Mouse (Mus musculus) T-helper 2 cell (primary cell): ENCODE data around the gene Htr5b.

Experiments
- in situ Hi-C: fragments of 300-600 bp; cut with MboI, MseI; formaldehyde crosslinking; loops from one replicate; pipeline ENCODE4 v1.15.1; 2025; ENCODE audit warnings: high pct_unique_total_duplicates

Gene Htr5b

DNA sequence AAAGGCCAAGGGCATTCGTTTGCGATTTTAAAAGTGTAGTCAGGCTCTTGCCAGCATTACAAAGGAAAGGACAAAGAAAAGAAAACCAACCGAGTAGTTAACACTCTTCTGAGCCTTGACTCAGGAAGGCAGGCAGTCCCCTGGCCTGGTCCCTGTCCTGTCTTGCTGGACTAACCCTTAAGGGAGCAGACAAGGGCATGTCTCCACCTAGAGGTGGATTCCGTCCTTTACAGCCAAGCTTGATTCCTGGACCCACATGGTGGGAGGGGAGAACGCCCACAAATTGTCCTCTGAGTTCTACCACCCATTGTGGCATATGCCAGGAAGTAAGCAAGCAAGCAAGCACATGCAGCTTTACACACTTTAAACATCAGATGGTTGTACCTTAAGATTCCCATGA, 38.0 kb downstream of the Htr5b start:
- in situ Hi-C loops: no loop called here

DNA sequence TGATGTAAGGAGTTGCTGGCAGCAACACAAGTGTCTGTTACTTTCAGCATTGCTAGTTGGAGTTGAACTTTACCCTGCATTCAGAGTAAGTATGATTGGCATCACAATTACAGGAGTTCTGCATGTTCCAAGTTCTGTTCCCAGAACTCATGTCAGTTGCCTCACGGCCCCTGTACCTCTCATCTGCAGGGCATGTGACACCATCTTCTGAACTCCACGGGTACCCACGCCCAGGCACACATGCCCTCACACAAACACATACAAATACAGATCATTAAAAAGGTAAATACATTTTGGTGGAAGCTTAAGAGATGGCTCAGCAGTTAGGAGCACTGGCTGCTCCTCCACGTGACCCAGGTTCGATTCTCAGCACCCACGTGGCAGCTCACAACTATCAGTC, 41.5 kb downstream of the Htr5b start:
- in situ Hi-C loops: no loop called here

DNA sequence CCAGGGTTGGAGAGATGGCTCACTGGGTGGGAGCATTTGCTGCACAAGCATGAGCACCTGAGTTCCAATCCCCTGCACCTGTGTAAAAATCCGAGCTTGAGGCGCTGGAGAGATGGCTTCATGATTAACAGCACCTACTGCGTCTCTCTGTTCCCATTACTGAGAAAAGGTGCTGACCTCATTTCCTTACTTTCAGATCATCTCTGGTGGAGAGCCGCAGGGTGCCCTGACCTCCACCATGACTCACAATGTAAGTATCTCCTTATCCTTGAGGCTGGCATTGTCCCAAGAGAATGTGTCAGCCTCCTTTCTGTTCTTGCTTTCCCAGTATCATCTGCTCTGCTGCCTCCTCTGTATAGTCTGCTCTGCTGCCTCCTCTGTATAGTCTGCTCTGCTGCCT, 45.2 kb downstream of the Htr5b start:
- in situ Hi-C loops: no loop called here

DNA sequence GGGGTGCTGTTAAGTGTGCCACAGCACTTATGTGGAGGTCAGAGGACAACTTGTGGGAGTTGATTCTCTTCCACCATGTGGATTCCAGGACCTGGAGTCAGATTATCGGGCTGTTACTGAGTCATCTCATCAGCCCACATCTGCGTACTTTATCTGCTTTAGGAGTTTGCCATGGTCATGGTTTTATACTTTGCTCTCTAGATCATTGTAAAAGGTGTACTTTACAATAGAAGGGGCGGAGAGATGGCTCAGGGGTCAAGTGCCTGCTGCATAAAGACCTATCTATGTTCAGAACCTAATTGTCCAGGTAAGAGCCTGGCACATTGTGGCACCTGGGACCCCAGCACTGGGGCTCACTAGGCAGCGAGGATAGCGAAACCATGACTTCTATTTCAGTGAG, 48.9 kb downstream of the Htr5b start:
- in situ Hi-C loops: no loop called here

DNA sequence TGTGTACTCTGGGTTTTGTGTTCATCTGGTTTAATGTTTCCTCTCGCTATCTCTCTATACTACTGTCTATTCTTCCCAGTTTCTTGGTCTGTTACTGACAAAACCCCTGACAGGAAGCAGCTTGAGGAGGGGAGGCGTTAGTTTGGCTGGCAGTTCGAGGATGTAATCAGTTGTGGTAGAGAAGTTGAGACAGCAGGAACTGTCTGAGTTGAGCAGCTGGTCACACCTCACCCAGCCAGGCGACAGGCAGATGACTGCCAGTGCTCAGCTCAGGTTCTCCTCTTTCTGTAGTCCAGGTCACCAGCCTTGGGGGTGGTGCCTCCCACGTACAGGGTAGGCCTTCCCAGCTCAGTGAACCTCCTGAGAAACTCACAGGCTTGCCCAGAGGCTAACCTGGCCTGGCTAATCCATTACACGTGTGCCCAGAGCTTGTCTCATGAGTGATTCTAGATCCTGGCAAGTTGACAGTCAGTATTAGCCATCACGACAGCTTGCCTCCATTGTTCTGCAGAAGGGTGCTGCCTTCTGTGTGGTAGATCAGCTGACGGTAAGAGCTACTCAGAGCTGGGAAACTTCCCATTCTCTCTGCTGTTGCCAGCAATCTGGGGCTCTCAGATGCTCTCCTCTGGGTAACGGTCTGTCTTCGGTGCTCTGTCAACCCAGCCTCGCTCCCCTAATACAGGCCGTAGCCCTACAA, 49.8 kb downstream of the Htr5b start:
- in situ Hi-C loops: no loop called here

DNA sequence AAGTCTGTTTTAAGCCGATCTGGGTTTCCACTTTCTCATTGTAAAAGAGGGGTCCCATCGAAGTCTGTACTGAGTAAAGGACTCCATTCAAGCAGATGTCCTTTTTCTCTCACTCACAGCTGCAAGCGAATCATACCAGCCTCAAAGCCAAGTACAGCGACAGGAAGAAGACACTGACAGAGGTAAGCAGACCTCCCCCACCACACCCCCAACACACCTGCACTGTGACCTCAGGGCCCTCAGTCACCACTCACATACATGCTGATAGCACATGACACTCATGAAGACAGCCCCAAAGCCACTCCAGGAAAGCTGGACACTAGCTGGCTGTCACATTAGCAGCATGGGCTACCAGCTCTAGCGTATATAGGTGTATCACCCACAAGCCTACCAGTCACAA, 50.5 kb downstream of the Htr5b start:
- in situ Hi-C loops: no loop called here

DNA sequence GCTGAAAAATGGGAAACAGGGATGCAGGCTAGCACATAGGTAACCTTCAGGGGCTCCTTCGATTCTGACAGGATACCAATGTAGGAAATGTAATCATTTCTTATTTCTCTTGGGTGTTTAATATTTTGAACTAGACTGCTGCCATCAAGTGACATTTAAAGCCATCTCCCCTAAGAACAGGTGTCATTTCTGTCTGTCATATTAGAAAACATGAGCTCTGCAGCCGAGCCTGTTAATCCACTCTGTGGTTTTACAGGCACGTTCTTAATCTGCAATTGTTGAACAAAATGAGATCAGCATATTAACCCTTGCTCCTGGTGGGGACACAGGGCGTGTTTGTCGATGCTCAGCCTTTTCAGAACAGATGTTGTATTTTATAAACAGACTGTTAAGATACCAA, 56.8 kb downstream of the Htr5b start:
- in situ Hi-C loops: no loop called here

DNA sequence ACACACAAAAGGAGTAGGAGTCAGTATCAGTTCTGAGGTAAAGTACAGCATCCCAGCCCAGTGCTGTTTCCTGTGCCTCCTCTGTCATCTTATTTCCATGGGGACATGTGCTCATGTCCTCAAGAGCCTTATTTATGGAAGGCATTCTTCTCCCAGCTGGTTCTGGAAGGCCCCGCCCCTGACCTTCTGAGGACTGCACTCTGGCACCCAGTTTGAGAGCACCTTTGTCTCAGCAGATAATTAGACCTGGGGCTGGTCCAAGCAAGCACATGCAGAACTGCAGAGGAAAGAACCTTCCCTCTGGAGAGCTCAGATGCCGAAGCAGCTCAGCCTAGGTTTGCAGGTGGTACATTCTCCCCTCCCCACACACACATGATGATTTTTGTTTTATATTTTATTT, 60.0 kb downstream of the Htr5b start:
- in situ Hi-C loops: no loop called here

DNA sequence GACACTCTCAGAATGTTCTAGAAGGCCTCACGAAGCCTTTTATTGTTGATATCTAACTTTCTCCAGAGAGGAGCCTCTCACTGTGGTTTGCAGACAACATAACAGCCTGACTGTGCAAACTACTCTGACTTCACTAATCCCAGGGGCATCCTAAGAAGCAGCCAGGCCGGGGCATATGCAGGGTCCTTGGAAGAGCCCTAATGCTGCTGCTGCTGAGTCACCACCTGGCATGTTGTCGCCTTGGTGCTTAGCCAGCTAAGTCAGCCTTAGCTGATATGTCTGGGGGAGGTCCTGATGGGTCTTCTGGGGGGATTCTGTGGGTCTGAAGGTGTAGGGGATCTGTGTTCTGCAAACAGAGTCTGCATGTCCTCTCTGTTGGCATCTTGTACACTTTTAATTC, 62.0 kb downstream of the Htr5b start:
- in situ Hi-C loops: no loop called here

DNA sequence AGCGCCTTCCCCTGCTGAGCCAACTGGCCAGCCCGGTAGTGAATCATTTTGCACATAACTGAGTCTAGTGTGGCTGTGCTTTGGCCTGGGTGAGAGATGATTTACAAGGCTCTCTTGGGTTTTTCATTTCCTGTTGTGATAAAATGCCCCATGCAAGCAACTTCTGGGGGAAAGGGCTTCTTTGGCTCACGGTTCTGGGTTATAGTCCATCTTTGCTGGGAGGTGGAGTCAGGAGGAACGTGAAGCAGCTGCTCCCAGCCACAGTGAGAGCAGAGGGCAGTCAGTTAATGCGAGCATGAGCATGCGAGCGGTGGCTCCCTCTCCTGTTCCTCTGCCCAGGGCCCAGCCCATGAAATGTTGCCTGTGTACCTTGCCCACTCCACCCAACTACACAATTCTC, 64.5 kb downstream of the Htr5b start:
- in situ Hi-C loops: no loop called here

DNA sequence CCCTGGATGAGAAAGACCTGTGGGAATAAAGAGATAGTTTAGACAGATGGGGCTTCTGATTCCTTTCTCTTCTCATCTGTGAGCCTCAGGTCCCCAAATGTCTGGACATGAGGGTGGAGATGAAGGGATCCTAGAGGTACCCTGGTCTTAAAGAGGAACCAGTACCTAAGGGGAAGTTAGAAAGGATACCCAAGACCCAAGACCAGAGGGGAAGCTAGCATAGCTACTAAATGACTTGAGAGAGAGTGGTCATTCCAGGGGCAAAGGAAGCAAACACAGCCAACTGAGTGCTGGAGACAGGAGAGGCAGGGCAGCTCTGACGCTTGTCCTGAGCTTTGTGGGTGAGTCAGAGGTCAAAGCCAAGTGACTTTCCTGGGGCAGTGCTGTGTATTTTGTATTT, 65.6 kb downstream of the Htr5b start:
- in situ Hi-C loops: no loop called here

DNA sequence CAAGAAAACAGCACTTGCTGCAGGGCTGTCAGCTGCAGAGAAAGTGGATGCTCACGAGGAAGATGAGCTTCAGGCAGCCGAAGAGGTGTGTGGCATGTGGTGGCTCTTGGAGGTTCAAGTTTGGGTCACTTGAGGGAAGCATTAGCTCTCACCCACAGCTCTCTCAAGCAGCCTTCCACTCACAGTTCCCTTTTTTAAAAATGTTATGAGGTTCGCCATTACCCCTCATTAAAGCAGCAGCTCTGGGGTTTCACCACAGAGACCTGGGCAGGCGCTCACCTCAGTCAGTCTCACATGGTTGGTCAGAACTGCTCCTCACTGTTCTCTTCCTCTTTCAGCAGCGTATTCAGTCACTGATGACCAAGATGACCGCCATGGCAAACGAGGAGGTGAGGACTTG, 66.4 kb downstream of the Htr5b start:
- in situ Hi-C loops: no loop called here

DNA sequence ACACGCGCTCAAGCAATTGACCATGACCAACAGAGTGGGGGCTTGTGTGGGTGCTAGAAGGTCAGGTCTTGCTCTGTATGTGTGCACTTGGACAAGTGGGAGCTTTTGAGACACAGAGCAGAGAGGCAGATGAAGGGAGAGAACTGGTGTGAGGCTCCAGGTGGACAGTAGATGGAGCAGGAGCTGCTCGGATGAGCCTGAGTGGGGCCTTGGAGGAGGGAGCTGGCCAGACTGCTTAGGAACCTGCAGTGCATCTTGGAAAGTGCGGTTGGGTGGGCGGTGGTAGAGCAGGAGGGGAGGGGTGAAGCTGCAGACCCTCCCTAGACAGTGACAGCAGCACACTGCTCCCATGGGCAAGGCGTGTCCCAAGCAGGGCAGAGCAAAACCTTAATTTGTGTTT, 68.2 kb downstream of the Htr5b start:
- in situ Hi-C loops: no loop called here
